Mouse (Mus musculus): Measurements from ENCODE around the gene Lhfp. TPM values are rescaled to one million over a fixed set of nuclear protein-coding genes. Genes with fewer than 3 reads are reported as not detected.

Gene Lhfp
- total and polyA plus RNA-seq, 2 experiments from 2014 or later: 49.3 to 59.7 TPM

GRCm38 (mm10) chr3:53165281-53165680 lies 124.0 kb downstream of the Lhfp start:
- no peaks in the 10 kb centered on the region for H3K27me3 ChIP-seq (ENCODE audit: insufficient read depth, low read length)
- 75% methylated on average over 10 of the region's 10 CpGs for WGBS
- no peak overlapping the region for H3K27ac ChIP-seq (ENCODE audit: low read depth, low read length)
- H3K9me3 ChIP-seq (ENCODE audit: low read length): no peaks in the 10 kb centered on the region
- no peak for TF ChIP-seq CTCF (IDR thresholded peaks at IDR 0.05)
- H3K4me1 ChIP-seq (ENCODE audit: insufficient read depth, low read length): no peaks in the 10 kb centered on the region
- ATAC-seq (ENCODE audit: low FRiP score): no peak
- peak; percentile 54 for DNase-seq (ENCODE audit: low spot score)
- no peak overlapping the region for H3K4me2 ChIP-seq (ENCODE audit: low read depth, low read length, poor library complexity, severe bottlenecking)
- H3K36me3 ChIP-seq (ENCODE audit: insufficient read depth, low read length): no peaks in the 10 kb centered on the region
- no peak overlapping the region for H3K9ac ChIP-seq (replicated peaks; ENCODE audit: low read length, poor library complexity, severe bottlenecking)
- H3K4me3 ChIP-seq (ENCODE audit: low read depth, low read length): no peak overlapping the region

GRCm38 (mm10) chr3:53166001-53166400 lies 124.7 kb downstream of the Lhfp start:
- no peaks in the 10 kb centered on the region for H3K9me3 ChIP-seq (ENCODE audit: low read length)
- no peak overlapping the region for H3K27ac ChIP-seq (ENCODE audit: low read depth, low read length)

DNA sequence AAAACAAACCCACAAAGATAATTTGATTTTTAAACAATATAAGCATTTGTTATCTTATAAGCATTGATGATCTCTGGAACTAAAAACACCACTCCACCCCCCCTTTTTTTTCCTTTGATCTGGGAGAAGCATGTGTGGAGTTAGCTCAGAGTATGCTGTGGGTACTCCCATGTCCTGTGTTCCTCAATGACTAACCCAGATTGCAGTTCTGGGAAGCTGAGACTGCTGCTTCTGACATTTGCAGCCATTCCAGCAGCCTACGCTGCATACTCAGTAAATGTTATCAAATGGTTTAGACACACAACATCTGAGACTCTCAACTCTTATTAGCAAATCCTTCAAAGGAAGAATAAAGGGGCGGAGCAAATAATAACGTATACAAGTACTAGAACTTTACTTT lies 128.2 kb downstream of the Lhfp start:
- Histone ChIP-seq H3K27me3 (ENCODE audit: insufficient read depth, low read length) (no peaks in the 10 kb centered on the region), H3K4me1 (ENCODE audit: insufficient read depth, low read length) (no peaks in the 10 kb centered on the region; the same call in 1 of the 2 replicates), H3K4me2 (ENCODE audit: low read depth, low read length, poor library complexity, severe bottlenecking) (no peak overlapping the region), H3K36me3 (ENCODE audit: insufficient read depth, low read length) (no peaks in the 10 kb centered on the region), H3K4me3 (ENCODE audit: low read depth, low read length) (no peak overlapping the region), H3K9ac (replicated peaks; ENCODE audit: low read length, poor library complexity, severe bottlenecking) (no peak overlapping the region), H3K27ac (ENCODE audit: low read depth, low read length) (no peak overlapping the region), H3K9me3 (ENCODE audit: low read length) (no peaks in the 10 kb centered on the region)
- no peak for TF ChIP-seq CTCF (IDR thresholded peaks at IDR 0.05)
- DNase-seq (ENCODE audit: low spot score) (no peak), ATAC-seq (ENCODE audit: low FRiP score) (no peak)
- 89% methylated on average over 3 of the region's 3 CpGs for WGBS

More at GRCm38 (mm10) chr3:53166001-53166400, 124.7 kb downstream of the Lhfp start:
- no peaks in the 10 kb centered on the region for H3K4me1 ChIP-seq (ENCODE audit: insufficient read depth, low read length)
- no peaks in the 10 kb centered on the region for H3K27me3 ChIP-seq (ENCODE audit: insufficient read depth, low read length)
- no peak overlapping the region for H3K9ac ChIP-seq (replicated peaks; ENCODE audit: low read length, poor library complexity, severe bottlenecking)
- 33% methylated on average over 8 of the region's 8 CpGs for WGBS
- H3K4me2 ChIP-seq (ENCODE audit: low read depth, low read length, poor library complexity, severe bottlenecking): no peak overlapping the region
- DNase-seq (ENCODE audit: low spot score) (no peak), ATAC-seq (ENCODE audit: low FRiP score) (no peak)
- no peaks in the 10 kb centered on the region for H3K36me3 ChIP-seq (ENCODE audit: insufficient read depth, low read length)
- no peak for TF ChIP-seq CTCF (IDR thresholded peaks at IDR 0.05)
- no peak overlapping the region for H3K4me3 ChIP-seq (ENCODE audit: low read depth, low read length)

GRCm38 (mm10) chr3:53173310-53174063 lies 132.2 kb downstream of the Lhfp start:
- TF ChIP-seq CTCF (IDR thresholded peaks at IDR 0.05): no peak
- Histone ChIP-seq H3K36me3 (ENCODE audit: insufficient read depth, low read length) (no peaks in the 10 kb centered on the region), H3K9me3 (ENCODE audit: low read length) (no peaks in the 10 kb centered on the region), H3K9ac (replicated peaks; ENCODE audit: low read length, poor library complexity, severe bottlenecking) (no peak overlapping the region), H3K4me1 (ENCODE audit: insufficient read depth, low read length) (no peaks in the 10 kb centered on the region; the same call in 1 of the 2 replicates), H3K4me2 (ENCODE audit: low read depth, low read length, poor library complexity, severe bottlenecking) (no peak overlapping the region), H3K4me3 (ENCODE audit: low read depth, low read length) (no peak overlapping the region), H3K27me3 (ENCODE audit: insufficient read depth, low read length) (no peaks in the 10 kb centered on the region), H3K27ac (ENCODE audit: low read depth, low read length) (no peak overlapping the region)
- WGBS: 75% methylated on average over 10 of the region's 10 CpGs
- DNase-seq (ENCODE audit: low spot score) (no peak), ATAC-seq (ENCODE audit: low FRiP score) (no peak)

- no peak overlapping the region for H3K4me2 ChIP-seq (ENCODE audit: low read depth, low read length, poor library complexity, severe bottlenecking)
- H3K36me3 ChIP-seq (ENCODE audit: insufficient read depth, low read length): no peaks in the 10 kb centered on the region
- 91% methylated on average over 6 of the region's 6 CpGs for WGBS
- DNase-seq (ENCODE audit: low spot score): no peak
- H3K9me3 ChIP-seq (ENCODE audit: low read length): 0 out of 2 replicates have a peak, but pooled peaks cover 4% of the 10 kb centered on the region
- no peaks in the 10 kb centered on the region for H3K4me1 ChIP-seq (ENCODE audit: insufficient read depth, low read length)
- H3K27ac ChIP-seq (ENCODE audit: low read depth, low read length): no peak overlapping the region
- H3K27me3 ChIP-seq (ENCODE audit: insufficient read depth, low read length): no peaks in the 10 kb centered on the region
- H3K9ac ChIP-seq (replicated peaks; ENCODE audit: low read length, poor library complexity, severe bottlenecking): no peak overlapping the region
- no peak overlapping the region for H3K4me3 ChIP-seq (ENCODE audit: low read depth, low read length)
- TF ChIP-seq CTCF (IDR thresholded peaks at IDR 0.05): no peak
- ATAC-seq (ENCODE audit: low FRiP score): no peak
These were observed 138.6 kb downstream of the Lhfp start for GRCm38 (mm10) chr3:53179936-53180335.

GRCm38 (mm10) chr3:53185439-53185838 lies 144.1 kb downstream of the Lhfp start:
- H3K27ac ChIP-seq (ENCODE audit: low read depth, low read length): no peak overlapping the region
- no peak for TF ChIP-seq CTCF (IDR thresholded peaks at IDR 0.05)
- DNase-seq (ENCODE audit: low spot score) (no peak), ATAC-seq (ENCODE audit: low FRiP score) (no peak)
- no peak overlapping the region for H3K9ac ChIP-seq (replicated peaks; ENCODE audit: low read length, poor library complexity, severe bottlenecking)
- WGBS: 98% methylated on average over 2 of the region's 2 CpGs
- H3K27me3 ChIP-seq (ENCODE audit: insufficient read depth, low read length): no peaks in the 10 kb centered on the region
- H3K4me1 ChIP-seq (ENCODE audit: insufficient read depth, low read length): no peaks in the 10 kb centered on the region
- no peak overlapping the region for H3K4me2 ChIP-seq (ENCODE audit: low read depth, low read length, poor library complexity, severe bottlenecking)
- H3K36me3 ChIP-seq (ENCODE audit: insufficient read depth, low read length): no peaks in the 10 kb centered on the region
- H3K9me3 ChIP-seq (ENCODE audit: low read length): 0 out of 2 replicates have a peak, but pooled peaks cover 4% of the 10 kb centered on the region
- H3K4me3 ChIP-seq (ENCODE audit: low read depth, low read length): no peak overlapping the region

Measured in midbrain, postnatal 0 days (tissue).